Mouse (Mus musculus) CH12.LX (cell line): ENCODE data around the gene Anks1. TPM values are rescaled to one million over a fixed set of nuclear protein-coding genes. Genes with fewer than 3 reads are reported as not detected.

Experiments
- DNase-seq: peaks from one replicate; pipeline ENCODE4 v3.0.0-alpha.2; 2013; ENCODE audit errors: extremely low read depth
- H3K27ac ChIP-seq: 2 replicates; pipeline ENCODE4 v1.5.1; 2012; ENCODE audit warnings: low read depth, mild to moderate bottlenecking, control low read depth, moderate library complexity; ENCODE audit not compliant: insufficient read depth
- H3K27me3 ChIP-seq: replicated peaks from 2 replicates; pipeline ENCODE3; 2012; ENCODE audit warnings: inconsistent platforms
- H3K36me3 ChIP-seq, 2 experiments: replicated peaks in 1 of 2; 2 replicates each; pipeline versions ENCODE3 to v1.6.1; 2012; ENCODE audit warnings: inconsistent platforms in 1 of 2, low read length in 1 of 2, mild to moderate bottlenecking in 1 of 2, mixed read lengths in 1 of 2, moderate library complexity in 1 of 2; ENCODE audit not compliant: control insufficient read depth in 1 of 2, insufficient read depth in 1 of 2
- H3K4me1 ChIP-seq, 2 experiments: 2 replicates each; pipeline ENCODE4 v1.6.1; 2012; ENCODE audit warnings: inconsistent platforms in 1 of 2, moderate library complexity in 1 of 2; ENCODE audit not compliant: insufficient read depth in 2 of 2, control insufficient read depth in 1 of 2
- H3K4me2 ChIP-seq: 2 replicates; pipeline ENCODE4 v1.6.1; 2012; ENCODE audit warnings: low read depth, mild to moderate bottlenecking, control low read depth; ENCODE audit not compliant: poor library complexity, insufficient read depth, severe bottlenecking
- H3K4me3 ChIP-seq, 3 experiments: fragments of 150-350 bp in 1 of 3; sonication (generic) in 1 of 3; replicated peaks in 1 of 3; 2 replicates each; pipeline versions ENCODE3 to v1.5.1; 2011 to 2012; ENCODE audit warnings: low read depth in 2 of 3, low read length in 2 of 3, mild to moderate bottlenecking in 2 of 3, moderate library complexity in 2 of 3, control low read depth in 1 of 3, improper control_type of control experiment in 1 of 3, inconsistent platforms in 1 of 3, mixed read lengths in 1 of 3; ENCODE audit not compliant: poor library complexity in 1 of 3
- H3K79me2 ChIP-seq: replicated peaks from 2 replicates; pipeline ENCODE4 v1.6.1; 2012; ENCODE audit warnings: mild to moderate bottlenecking, moderate library complexity; ENCODE audit not compliant: control insufficient read depth, poor library complexity, insufficient read depth, severe bottlenecking; ENCODE audit errors: extremely low read depth
- H3K9ac ChIP-seq: 2 replicates; pipeline ENCODE4 v1.6.1; 2012; ENCODE audit warnings: low read depth, mild to moderate bottlenecking, control low read depth, moderate library complexity; ENCODE audit not compliant: insufficient read depth
- H3K9me3 ChIP-seq: replicated peaks from 2 replicates; pipeline ENCODE3; 2012; ENCODE audit warnings: low read length, inconsistent platforms, mixed read lengths
- BHLHE40 ChIP-seq: IDR thresholded peaks from 2 replicates; pipeline ENCODE4 v1.6.1; 2011; ENCODE audit warnings: mild to moderate bottlenecking, low read depth, low read length, improper control_type of control experiment
- CHD1 ChIP-seq: IDR thresholded peaks from 2 replicates; pipeline ENCODE4 v1.6.1; 2012; ENCODE audit warnings: low read depth, low read length, improper control_type of control experiment, inconsistent platforms
- E2F4 ChIP-seq: IDR thresholded peaks from 2 replicates; pipeline ENCODE4 v1.6.1; 2011; ENCODE audit warnings: low read depth, low read length, improper control_type of control experiment; ENCODE audit not compliant: insufficient replicate concordance
- ETS1 ChIP-seq: conservative IDR thresholded peaks from 2 replicates; pipeline ENCODE4 v1.6.1; 2012; ENCODE audit warnings: low read depth, mild to moderate bottlenecking, inconsistent platforms, low read length, improper control_type of control experiment, moderate library complexity
- HCFC1 ChIP-seq: IDR thresholded peaks from 2 replicates; pipeline ENCODE4 v1.6.1; 2012; ENCODE audit warnings: low read depth, mild to moderate bottlenecking, inconsistent platforms, low read length, improper control_type of control experiment
- IRF4 ChIP-seq: IDR thresholded peaks from 2 replicates; pipeline ENCODE4 v1.6.1; 2014; ENCODE audit warnings: low read depth, mild to moderate bottlenecking, inconsistent platforms, low read length, improper control_type of control experiment
- JUND ChIP-seq: conservative IDR thresholded peaks from 2 replicates; pipeline ENCODE4 v1.6.1; 2011; ENCODE audit warnings: low read depth, low read length, improper control_type of control experiment
- KAT2A ChIP-seq: IDR thresholded peaks from 2 replicates; pipeline ENCODE4 v1.6.1; 2012; ENCODE audit warnings: low read length, improper control_type of control experiment, inconsistent platforms; ENCODE audit not compliant: insufficient replicate concordance
- MAX ChIP-seq: IDR thresholded peaks from 2 replicates; pipeline ENCODE4 v1.6.1; 2011; ENCODE audit warnings: low read length, improper control_type of control experiment
- MAZ ChIP-seq: IDR thresholded peaks from 2 replicates; pipeline ENCODE4 v1.6.1; 2012; ENCODE audit warnings: low read depth, mild to moderate bottlenecking, inconsistent platforms, low read length, improper control_type of control experiment, moderate library complexity
- MEF2A ChIP-seq: IDR thresholded peaks from 2 replicates; pipeline ENCODE4 v1.6.1; 2014; ENCODE audit warnings: low read depth, mild to moderate bottlenecking, inconsistent platforms, low read length, improper control_type of control experiment, borderline replicate concordance
- MYC ChIP-seq: IDR thresholded peaks from 2 replicates; pipeline ENCODE4 v1.6.1; 2011; ENCODE audit warnings: low read depth, mild to moderate bottlenecking, improper control_type of control experiment, low read length
- NRF1 ChIP-seq: IDR thresholded peaks from 2 replicates; pipeline ENCODE4 v1.6.1; 2014; ENCODE audit warnings: low read depth, mild to moderate bottlenecking, inconsistent platforms, low read length, improper control_type of control experiment, moderate library complexity
- PAX5 ChIP-seq: IDR thresholded peaks from 2 replicates; pipeline ENCODE4 v1.6.1; 2012; ENCODE audit warnings: low read length, inconsistent platforms, mixed read lengths
- POLR2AphosphoS2 ChIP-seq: IDR thresholded peaks from 2 replicates; pipeline ENCODE4 v1.6.1; 2011; ENCODE audit warnings: low read depth, low read length, improper control_type of control experiment
- RAD21 ChIP-seq: IDR thresholded peaks from 2 replicates; pipeline ENCODE4 v1.6.1; 2011; ENCODE audit warnings: low read depth, mild to moderate bottlenecking, low read length, improper control_type of control experiment, moderate library complexity
- SMC3 ChIP-seq: IDR thresholded peaks from 2 replicates; pipeline ENCODE4 v1.6.1; 2011; ENCODE audit warnings: low read depth, low read length, improper control_type of control experiment
- TCF12 ChIP-seq: IDR thresholded peaks from 2 replicates; pipeline ENCODE4 v1.6.1; 2014; ENCODE audit warnings: low read depth, mild to moderate bottlenecking, inconsistent platforms, low read length, improper control_type of control experiment
- UBTF ChIP-seq: IDR thresholded peaks from 2 replicates; pipeline ENCODE4 v1.6.1; 2012; ENCODE audit warnings: low read depth, mild to moderate bottlenecking, inconsistent platforms, low read length, improper control_type of control experiment, moderate library complexity
- USF1 ChIP-seq: IDR thresholded peaks from 2 replicates; pipeline ENCODE4 v1.6.1; 2014; ENCODE audit warnings: low read depth, mild to moderate bottlenecking, inconsistent platforms, low read length, improper control_type of control experiment
- USF2 ChIP-seq: conservative IDR thresholded peaks from 2 replicates; pipeline ENCODE4 v1.6.1; 2011; ENCODE audit warnings: low read depth, low read length, improper control_type of control experiment
- ZC3H11A ChIP-seq: IDR thresholded peaks from 2 replicates; pipeline ENCODE4 v1.6.1; 2012; ENCODE audit warnings: low read depth, mild to moderate bottlenecking, inconsistent platforms, low read length, improper control_type of control experiment
- ZNF384 ChIP-seq: IDR thresholded peaks from 2 replicates; pipeline ENCODE4 v1.6.1; 2012; ENCODE audit warnings: low read depth, low read length, improper control_type of control experiment, inconsistent platforms
- dilution Hi-C: fragments of 300-500 bp; cut with MboI; formaldehyde crosslinking; loops from 2 replicates; pipeline ENCODE4 v1.14.3; 2020; ENCODE audit warnings: low sequenced_read_pairs; ENCODE audit not compliant: extremely low pct_unique_long_range_greater_than_20kb, extremely low pct_ligation_motif_present
- in situ Hi-C: fragments of 300-500 bp; cut with MboI; formaldehyde crosslinking; loops from 3 replicates; pipeline ENCODE4 v1.14.3; 2019; ENCODE audit warnings: low sequenced_read_pairs, low pct_ligation_motif_present, low pct_unique_long_range_greater_than_20kb, mixed read lengths
- polyA plus RNA-seq: library from polyadenylated mRNA; unstranded; fragments of >175 nt; gene quantifications from 2 replicates; pipeline ENCODE4 v1.2.1, GENCODE M21; 2012; ENCODE audit warnings: low read depth; ENCODE audit not compliant: insufficient read length
- total RNA-seq, 2 experiments: library from RNA; depleted of rRNA; stranded (reverse); fragments of 300-350 nt in 1 of 2; fragments of >200 nt in 1 of 2; gene quantifications; 2 replicates each; pipeline ENCODE4 v1.2.3; 2012 to 2014

Anks1 gene
- total and polyA plus RNA-seq, 3 experiments = 5.8 to 9.3 (median 9.0) TPM

GRCm38 (mm10) chr17:28041298-28041697, 132.2 kb downstream of the Anks1 start:
- H3K9ac ChIP-seq = no peak overlapping the region
- H3K79me2 ChIP-seq = no peaks in the 10 kb centered on the region
- H3K27ac ChIP-seq = no peak overlapping the region
- no peaks in the 10 kb centered on the region for H3K9me3 ChIP-seq
- TF ChIP-seq HCFC1 = no peak
- no peak for TF ChIP-seq SMC3
- no peak for TF ChIP-seq MAZ
- TF ChIP-seq IRF4 = no peak
- no peak for TF ChIP-seq ZNF384
- TF ChIP-seq BHLHE40 = no peak
- TF ChIP-seq ETS1 = no peak
- TF ChIP-seq PAX5 = no peak
- no peak for TF ChIP-seq USF1
- TF ChIP-seq TCF12 = no peak
- TF ChIP-seq E2F4 = no peak
- no peak for TF ChIP-seq NRF1
- no peak for TF ChIP-seq JUND
- TF ChIP-seq RAD21 = no peak
- no peak for TF ChIP-seq KAT2A
- no peak for TF ChIP-seq UBTF
- TF ChIP-seq USF2 = no peak
- no peak for TF ChIP-seq MAX
- TF ChIP-seq ZC3H11A = no peak
- TF ChIP-seq CHD1 = no peak
- TF ChIP-seq, all 38 proteins: peak for 0
- in situ Hi-C loops (no loop called here), dilution Hi-C loops (no loop called here)
- DNase-seq = no peak
- no peak overlapping the region for H3K4me2 ChIP-seq
- H3K4me1 ChIP-seq = no peaks in the 10 kb centered on the region
- H3K4me3 ChIP-seq = no peak overlapping the region
- no peaks in the 10 kb centered on the region for H3K27me3 ChIP-seq
- H3K36me3 ChIP-seq = peaks cover 0 to 59% of the 10 kb centered on the region in 2 experiments

GRCm38 (mm10) chr17:28042299-28042771, 133.2 kb downstream of the Anks1 start:
- no peak for DNase-seq
- Histone ChIP-seq H3K9me3 (no peaks in the 10 kb centered on the region), H3K4me1 (no peaks in the 10 kb centered on the region), H3K9ac (no peak overlapping the region), H3K4me3 (no peak overlapping the region), H3K27me3 (no peaks in the 10 kb centered on the region), H3K36me3 (peaks cover 0 to 62% of the 10 kb centered on the region in 2 experiments), H3K27ac (no peak overlapping the region), H3K4me2 (no peak overlapping the region), H3K79me2 (no peaks in the 10 kb centered on the region)
- in situ Hi-C loops (no loop called here), dilution Hi-C loops (no loop called here)
- no peak for TF ChIP-seq UBTF
- TF ChIP-seq MYC = no peak
- no peak for TF ChIP-seq BHLHE40
- no peak for TF ChIP-seq ZNF384
- TF ChIP-seq CHD1 = no peak
- no peak for TF ChIP-seq ETS1
- no peak for TF ChIP-seq MEF2A
- no peak for TF ChIP-seq SMC3
- no peak for TF ChIP-seq POLR2AphosphoS2
